Mouse (Mus musculus) adrenal gland, adult 18-20 months (tissue): ENCODE data around the gene Hist1h3g. TPM values are rescaled to one million over a fixed set of nuclear protein-coding genes. Genes with fewer than 3 reads are reported as not detected.
"Not testable (repeated sequence)": the region's sequence is repeated elsewhere in the genome, so short reads cannot be mapped to it uniquely, and the experiment has no call there.

Experiments used
- DNase-seq, 2 experiments: peaks; one replicate each; pipeline ENCODE4 v3.0.0; 2021 to 2022; ENCODE audit warnings: low spot score in 2 of 2
- total RNA-seq, 2 experiments: library from RNA; stranded (reverse); gene quantifications; 1 replicate in 1 of 2; 2 replicates in 1 of 2; pipeline ENCODE4 v1.2.3; 2021

Hist1h3g gene
- total RNA-seq, 2 experiments from 2014 or later, result 3.8 to 4.7 TPM

DNA sequence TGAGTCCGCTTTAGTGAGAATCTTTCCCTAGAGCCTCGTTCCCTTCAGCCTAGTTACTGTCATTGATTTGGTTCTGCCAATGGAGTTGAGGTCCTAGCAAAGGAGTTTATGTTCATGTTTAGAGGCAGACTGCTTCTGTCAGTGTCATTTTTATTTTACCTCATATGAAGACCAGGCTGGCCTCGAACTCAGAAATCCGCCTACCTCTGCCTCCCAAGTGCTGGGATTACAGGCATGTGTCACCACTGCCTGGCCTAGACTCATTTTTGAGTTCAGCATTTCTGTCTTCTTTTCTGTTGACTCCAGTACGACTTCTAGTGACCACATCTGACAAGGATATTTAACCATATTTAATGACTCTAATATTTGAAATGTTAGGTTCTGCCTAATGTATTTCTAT is 19.9 kb upstream of the Hist1h3g start:
- no peak for DNase-seq

DNA sequence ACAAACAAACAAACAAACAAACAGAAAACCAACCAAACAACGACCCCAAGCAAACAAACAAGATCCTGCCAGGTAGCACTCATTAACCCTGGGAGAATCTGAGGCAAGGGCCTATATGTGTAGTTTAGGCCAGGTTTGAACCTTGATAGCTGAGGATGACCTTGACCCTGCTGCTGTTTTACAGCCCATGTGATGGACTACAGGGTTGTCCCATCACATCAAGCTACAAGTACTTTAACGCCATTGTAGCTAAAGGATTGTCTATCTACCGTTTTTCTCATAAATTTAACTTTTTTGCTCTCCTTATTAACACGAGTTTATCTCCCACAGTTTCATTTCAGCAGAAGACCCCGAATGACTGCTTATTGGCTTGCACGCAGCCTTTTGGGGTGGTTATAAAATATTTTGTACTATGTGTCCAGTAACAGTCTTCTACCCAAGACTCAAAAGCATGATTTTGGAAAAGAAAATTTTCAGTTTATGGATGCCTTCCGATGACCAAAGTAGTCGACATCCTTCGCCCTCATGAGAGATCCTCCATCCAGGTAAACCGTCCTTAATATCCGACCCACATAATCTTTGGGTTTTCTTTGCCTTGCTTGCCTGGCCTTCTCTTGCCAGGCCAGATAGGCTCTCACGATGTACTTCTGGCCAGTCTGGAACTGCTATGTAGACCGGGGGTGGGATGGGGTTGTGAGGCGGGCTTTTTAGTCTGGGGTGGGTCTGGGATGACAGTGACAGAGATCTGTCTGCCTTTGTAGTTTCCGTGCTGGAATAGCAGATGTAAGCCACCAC is 19.2 kb upstream of the Hist1h3g start:
- no peak for DNase-seq

DNA sequence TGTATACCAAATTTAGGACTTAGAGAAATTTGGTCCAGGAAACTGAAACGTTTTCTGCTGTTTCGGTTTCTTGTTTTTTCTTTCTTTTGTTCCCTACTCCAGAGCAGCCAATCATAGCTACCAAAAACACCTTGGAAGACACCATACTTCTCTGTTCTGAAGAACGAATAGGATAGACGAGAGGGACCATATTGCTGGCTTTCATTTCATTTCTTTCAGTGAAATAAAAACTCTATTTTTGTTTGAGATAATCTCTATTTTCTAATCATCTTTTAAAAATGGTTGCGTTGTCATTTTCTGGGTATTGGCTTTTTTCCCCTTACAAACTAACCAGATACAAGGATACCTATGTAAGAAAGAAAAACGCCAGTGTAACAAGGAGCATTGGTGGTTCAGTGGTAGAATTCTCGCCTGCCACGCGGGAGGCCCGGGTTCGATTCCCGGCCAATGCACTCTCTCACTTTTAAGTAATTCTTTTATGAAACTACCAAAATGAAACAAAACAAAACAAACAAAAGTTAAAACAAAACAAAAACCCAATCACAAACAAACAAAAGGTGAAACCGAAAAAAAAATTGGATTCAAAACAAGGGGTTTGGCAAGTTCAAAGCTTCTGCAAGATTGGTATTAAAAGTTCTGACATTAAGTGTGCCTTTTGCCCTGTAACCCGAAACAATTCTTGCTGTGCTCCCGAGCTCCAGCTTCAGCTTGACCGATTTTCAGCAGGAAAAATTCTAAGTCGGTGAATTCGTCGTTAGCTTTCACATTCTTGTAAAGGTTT is 18.2 kb upstream of the Hist1h3g start:
- peak; percentile 74 to 76 for DNase-seq

DNA sequence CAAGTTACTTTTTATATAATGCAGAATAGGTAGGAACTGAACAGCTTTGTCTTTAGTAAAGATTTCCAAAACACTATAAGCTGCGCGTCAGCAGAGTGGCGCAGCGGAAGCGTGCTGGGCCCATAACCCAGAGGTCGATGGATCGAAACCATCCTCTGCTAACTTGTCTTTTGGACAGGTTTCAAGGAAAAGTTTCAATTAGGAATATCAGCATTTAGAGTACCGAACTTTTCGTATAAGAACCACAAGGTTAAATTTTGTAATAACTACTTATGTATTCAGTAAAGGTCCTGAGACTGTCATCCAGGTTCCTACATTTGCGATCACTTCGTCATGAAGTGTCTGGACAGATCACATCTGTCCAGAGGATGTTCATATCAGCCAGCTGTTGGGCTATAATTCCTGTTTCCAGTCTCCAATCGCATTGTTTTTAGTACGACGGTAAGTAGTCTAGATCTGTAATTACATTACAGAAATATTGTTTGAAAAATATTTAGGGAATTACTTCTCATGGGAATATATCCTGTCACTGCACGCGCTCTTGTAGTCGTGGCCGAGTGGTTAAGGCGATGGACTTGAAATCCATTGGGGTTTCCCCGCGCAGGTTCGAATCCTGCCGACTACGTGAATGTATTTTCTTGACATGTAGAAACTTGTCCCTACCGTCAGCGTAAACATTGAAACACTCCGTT is 17.5 kb upstream of the Hist1h3g start:
- DNase-seq, result peak; percentile 86 to 88

DNA sequence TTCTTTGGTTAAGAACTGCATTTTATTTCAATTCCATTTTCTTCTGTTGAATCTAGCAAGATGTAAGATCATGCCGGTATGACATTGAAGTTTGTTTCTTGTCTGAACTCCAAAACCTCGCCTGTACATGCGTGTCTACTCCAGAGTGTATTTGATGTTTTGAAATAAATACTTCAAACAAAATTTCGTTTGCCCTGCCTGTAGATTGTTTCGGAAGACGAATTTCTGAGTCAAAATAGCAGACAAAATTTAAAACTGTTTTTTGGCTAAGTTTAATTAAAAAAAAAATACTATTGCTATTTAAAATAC is 17.0 kb upstream of the Hist1h3g start:
- no peak for DNase-seq

DNA sequence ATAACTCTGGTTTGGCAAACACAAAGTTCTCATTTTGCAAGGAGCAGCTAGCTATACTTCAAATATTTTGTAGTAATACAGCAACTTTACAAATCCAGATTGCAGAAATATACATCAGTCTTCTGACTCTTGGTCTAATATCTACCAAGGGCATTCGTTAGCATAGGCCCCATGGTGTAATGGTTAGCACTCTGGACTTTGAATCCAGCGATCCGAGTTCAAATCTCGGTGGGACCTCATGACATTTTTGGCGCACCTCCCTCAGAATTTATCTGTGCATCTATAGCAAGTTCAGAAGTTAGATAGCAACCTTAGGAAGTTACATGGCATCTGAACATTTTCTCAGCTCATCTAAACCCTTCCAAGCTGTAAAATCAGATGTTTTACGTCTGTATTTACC is 16.3 kb upstream of the Hist1h3g start:
- DNase-seq, result peak; percentile 78 to 86

DNA sequence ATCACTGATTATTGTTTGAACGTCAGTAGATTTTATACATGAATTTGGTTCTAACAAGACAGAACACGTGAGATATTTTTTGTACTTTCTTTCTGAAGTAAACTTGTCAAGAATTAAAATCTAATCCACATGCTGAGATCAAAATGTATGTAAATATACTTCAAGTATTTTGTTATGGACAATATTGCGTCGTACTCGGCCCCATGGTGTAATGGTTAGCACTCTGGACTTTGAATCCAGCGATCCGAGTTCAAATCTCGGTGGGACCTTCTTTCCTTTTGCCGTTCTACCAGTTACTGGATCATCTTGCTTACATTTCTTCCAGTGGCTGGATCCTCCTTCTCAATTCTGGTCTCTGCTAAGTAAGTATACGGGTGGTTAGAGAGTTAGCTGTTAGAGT is 15.8 kb upstream of the Hist1h3g start:
- peak; percentile 74 to 82 for DNase-seq

DNA sequence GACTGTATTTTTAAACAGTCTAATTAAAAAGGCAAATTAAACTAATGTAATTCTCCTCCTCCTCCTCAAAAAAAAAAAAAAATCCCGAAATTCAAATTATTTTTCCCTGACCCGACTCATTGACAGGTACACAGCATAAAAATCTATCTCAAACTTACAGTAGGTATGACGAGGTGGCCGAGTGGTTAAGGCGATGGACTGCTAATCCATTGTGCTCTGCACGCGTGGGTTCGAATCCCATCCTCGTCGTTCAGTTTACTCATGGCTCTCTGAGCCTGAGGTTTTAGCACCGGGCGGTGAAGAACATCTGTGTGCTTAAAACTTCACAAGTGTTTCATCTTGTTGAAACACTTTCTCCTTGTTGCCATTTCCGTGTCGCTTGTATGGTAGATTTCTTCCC is 13.5 kb upstream of the Hist1h3g start:
- DNase-seq, result peak; percentile 69 to 80

DNA sequence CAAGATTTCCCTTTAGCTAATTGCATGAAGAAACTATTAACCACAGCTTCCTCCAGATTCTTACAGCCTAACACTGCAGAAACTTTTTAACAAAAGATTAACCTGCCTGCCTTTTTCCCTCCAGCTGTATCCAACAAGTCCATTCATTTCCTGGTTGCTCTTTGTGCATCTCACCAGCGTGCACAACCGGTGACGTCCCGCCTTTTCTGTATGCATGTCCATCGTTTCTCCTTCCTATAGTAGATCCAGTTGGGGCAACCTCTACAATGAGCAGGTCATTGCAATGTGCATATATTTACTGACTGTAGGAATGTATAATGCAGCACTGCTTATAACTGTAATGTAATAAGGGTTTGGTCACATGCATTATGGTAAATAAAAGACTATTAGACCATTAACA is 11.2 kb upstream of the Hist1h3g start:
- DNase-seq, result no peak

DNA sequence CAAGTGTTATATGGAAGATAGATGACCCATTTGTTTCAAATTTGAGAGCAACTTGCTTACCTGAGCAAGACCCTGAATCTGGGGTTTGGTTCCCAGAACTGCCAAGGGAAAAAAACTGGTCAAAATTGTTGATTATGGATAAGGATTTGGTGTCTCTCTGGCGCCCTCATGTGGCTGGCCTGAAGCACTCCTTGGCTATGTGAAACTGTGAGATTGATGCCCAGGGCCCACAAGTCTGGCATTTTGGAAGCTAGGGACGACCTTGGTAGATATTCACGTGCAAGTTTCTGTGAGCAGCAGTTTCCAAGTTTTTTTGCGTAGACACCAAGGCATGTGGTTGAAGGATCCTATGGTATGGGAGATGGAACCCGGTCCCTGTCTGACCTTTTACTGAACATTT is 10.6 kb upstream of the Hist1h3g start:
- peak; percentile 81 to 83 for DNase-seq

DNA sequence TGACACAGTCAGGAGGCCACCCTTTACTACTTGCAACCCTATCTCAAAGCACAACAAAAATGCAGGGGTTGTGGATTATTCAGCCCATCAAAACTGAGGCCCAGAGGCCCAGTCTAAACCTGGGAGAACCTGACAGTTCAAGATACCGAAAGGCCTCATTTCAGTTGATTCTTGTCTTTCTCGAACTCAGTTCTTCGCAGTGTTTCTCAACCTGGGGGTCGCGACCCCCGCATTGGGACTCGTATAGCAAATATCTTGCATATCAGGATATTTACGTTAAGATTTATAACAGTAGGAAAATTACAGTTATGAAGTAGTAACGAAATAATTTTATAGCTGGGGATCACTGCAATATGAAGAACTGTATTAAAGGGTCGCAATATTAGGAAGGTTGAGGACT is 9.3 kb upstream of the Hist1h3g start:
- no peak for DNase-seq

DNA sequence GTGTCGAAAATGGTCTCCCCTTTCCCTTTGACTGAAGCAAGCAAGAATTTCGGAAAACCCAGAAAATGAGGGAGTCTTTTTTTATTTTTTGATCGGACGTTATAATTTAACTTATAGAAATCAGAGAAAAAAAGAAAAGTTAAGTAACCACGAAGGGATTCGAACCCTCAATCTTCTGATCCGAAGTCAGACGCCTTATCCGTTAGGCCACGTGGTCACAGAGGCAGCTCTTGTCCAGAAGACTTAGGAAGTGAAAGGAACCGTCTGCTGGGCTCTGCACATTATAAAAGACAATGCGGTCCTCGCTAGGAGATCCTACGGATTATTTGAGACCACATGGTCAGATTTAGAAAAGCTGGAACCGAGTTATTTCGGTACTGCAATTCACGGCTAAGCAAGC is 8.9 kb upstream of the Hist1h3g start:
- DNase-seq, result peak; percentile 90 to 97

DNA sequence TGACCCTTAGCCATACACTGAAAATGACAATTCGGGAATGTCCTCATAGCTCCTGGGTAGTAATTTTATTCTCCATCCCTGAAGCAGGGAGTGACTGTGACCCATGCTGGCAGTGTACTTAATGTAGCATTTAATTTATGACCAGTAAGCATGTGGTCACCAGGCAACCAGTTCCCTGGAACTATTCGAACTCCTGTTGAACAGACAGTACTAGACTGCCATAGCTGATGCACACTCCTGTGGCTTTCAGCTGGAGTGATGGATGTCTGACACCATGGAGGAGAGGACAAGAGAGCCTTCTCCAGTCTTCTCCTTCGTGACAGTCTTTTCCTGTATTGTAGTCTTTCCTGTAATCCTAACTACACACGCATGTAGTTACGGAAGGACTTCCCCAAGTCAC is 6.2 kb upstream of the Hist1h3g start:
- DNase-seq, result no peak

DNA sequence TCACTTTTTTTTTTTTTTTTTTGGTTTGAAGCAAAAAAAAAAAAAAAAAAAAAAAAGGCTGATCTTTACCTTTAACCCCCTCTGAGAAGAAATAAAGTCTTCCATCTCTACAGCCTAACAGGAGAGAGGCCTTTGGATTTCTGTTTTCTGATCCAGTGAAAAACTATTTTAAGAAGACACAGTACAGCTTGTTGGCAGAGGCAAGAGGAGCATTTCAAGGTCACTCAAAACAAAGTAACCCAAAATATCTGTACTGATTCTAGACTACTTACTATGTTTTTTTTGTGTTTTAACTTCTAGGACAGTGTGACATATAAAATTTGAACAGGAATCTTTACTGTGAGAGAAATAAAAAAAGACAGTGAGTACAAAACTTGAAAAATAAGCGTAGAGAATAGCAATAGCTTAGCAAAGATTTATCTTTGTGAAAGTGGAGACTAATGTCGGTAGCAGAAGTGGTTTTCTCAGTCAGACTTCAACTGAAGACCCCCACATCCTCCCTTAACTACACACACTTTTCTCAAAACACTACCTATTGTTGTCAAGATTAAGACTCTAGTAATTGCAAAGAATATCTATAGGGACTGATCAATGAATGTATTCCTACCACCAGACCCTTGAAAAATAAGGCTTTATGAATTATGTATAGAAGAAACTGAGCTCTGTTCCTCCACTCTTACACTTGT is 5.6 kb upstream of the Hist1h3g start:
- DNase-seq, result no peak

DNA sequence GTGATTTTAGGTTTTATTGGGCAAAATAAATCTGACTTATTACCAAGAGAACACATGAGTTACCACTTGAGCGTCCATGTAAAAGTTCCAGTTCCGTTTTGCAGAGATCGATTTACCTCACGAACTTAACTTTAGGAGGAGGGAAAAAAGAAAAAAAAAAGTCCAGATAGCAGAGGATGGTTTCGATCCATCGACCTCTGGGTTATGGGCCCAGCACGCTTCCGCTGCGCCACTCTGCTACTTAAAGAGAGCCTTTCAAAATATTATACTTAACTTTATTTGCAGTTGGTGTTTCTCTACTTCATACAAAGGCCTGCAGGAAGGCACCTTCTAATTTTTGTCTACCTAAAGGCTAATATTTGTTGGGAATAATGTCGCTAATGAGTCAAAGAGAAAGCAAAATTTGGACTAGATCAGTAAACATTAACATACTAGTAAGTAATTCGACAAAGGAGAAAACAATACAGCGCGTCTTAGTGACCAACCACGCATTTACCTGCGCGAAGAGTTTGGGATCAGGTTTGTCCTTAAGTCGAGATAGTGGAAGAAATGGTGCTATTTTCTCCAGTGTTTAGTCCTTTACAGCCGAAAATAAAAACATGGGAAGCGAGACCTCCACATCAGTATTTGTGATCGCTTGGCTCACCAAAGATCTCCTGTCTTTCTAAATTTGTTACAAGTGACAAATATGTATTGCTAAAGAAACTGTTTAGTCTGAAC is 4.9 kb upstream of the Hist1h3g start:
- DNase-seq, result peak; percentile 51 to 71

DNA sequence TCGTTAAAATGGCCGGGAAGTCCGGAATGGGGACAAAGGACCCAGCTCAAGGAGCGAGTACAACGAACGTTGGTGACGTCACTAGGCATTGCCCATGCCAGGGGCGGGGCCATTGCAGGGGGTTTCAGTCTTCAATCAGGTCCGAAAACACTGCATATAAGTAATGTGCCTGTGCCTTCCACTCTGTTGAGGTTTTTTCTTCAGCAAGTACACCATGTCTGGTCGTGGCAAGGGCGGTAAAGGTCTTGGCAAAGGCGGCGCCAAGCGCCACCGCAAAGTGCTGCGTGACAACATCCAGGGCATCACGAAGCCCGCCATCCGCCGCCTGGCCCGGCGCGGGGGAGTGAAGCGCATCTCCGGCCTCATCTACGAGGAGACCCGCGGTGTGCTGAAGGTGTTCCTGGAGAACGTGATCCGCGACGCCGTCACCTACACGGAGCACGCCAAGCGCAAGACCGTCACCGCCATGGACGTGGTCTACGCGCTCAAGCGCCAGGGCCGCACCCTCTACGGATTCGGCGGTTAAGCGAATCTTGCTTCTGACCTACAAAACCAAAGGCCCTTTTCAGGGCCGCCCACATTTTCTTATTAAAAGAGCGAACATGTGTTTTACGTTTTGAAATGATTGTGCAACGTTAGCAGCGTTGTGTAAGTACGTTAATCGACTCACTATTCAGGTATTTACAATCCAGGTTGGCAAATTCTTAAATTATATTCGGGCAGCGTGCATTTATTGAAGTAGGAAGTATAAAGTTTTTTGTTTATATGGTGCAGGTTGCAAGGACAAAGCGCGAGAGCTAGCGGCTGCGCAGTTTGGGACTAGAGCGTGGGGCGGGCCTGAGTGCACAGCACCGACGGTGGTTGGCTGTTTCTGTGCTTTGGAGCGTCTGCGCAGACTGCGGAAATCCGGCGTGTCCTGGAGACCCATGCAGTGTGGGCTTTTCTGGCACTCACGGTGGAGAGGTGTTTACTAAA is 4.0 kb upstream of the Hist1h3g start, which contains the start of gene Hist1h4h:
Gene Hist1h4h, plus strand, starts transcription at position 150 of the 975 bp plus-strand sequence.
- peak; percentile 87 to 94 for DNase-seq

DNA sequence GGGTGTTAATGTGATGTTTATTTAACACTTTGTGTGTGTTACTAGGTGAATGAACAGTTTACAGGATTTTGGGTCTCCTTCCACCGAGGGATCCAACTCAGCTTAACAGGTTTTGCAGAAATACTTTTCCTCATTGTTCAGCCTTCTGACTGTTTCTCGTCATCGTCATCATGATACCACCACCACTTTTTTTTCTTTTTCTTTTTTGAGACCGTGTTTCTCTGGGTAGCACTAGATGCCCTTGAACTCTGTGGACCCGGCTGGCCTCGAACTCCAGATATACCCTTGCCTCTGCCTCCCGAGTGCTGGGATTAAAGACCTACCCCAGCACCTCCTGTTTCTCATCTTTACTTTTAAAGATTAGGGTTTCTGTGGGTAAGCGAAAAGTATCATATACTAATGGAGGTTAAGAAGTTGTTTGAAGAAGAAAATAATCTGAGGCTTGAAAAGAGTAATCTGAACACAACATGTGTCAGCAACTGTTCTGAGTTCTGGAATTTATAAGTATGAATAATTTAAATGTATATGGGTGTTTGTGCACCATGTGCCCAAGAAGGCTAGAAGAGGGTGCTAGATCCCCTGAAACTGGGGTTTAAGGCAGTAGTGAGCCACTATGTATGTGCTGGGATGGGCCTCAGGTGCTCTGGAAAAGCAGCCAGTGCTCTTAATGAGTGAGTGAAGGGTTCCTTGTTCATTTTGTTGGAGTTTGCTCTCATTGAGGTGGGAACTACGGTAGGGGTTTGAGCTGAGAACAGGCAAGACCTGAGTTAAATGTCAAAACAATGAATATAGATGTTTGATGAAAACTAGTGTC is 2.8 kb upstream of the Hist1h3g start:
- DNase-seq, result no peak

DNA sequence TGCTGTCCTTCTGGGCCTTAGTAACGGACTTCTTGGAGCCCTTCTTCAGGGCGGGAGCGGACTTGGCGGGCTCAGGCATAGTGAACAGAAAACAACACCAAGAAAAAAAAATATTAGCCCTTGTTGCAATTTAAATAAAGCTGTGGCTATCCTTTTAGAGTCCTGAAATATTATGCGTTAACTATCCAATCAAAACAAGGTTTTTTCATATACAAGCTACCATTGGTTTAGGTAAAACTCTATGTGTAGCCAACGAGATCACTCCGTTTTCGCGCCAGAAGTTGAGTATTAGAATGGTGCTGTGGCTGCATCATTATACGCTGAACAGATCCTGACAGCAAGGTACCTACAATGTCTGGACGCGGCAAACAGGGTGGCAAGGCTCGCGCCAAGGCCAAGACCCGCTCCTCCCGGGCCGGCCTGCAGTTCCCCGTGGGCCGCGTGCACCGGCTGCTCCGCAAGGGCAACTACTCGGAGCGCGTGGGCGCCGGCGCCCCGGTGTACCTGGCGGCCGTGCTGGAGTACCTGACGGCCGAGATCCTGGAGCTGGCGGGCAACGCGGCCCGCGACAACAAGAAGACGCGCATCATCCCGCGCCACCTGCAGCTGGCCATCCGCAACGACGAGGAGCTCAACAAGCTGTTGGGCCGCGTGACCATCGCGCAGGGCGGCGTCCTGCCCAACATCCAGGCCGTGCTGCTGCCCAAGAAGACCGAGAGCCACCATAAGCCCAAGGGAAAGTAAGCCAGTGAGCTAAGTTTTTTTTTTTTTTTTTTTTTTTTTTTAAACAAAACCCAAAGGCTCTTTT is 1.5 kb upstream of the Hist1h3g start, which contains the start of gene Hist1h2af:
Gene Hist1h2af, plus strand, starts transcription at position 347 of the 808 bp plus-strand sequence.
- DNase-seq, result not testable (repeated sequence)
